Mouse (Mus musculus): ENCODE measurements around the gene Ak2.

- TF ChIP-seq CTCF (IDR thresholded peaks at IDR 0.05; ENCODE audit: borderline replicate concordance, control insufficient read depth, extremely low read depth, insufficient read depth, low read length, poor library complexity) (no peak), POLR2A (IDR thresholded peaks at IDR 0.05; ENCODE audit: control insufficient read depth, extremely low read depth, insufficient read depth, low read length, poor library complexity) (no peak)
Observed at GRCm38 (mm10) chr4:128992176-128992575, 418 bp downstream of the Ak2 start.
